Mouse (Mus musculus): ENCODE measurements around the gene Tmigd3.
"Not testable (repeated sequence)": the region's sequence is repeated elsewhere in the genome, so short reads cannot be mapped to it uniquely, and the experiment has no call there.

Tmigd3 gene

GRCm38 (mm10) chr3:105904213-105904612, 33.5 kb downstream of the Tmigd3 start:
- DNase-seq (ENCODE audit: low spot score), result no peak

GRCm38 (mm10) chr3:105904721-105905120, 34.0 kb downstream of the Tmigd3 start:
- DNase-seq (ENCODE audit: low spot score), result no peak

- no peak for DNase-seq (ENCODE audit: low spot score)
Measured at GRCm38 (mm10) chr3:105907956-105908655, 37.4 kb downstream of the Tmigd3 start.

- no peak for DNase-seq (ENCODE audit: low spot score)
Measured at GRCm38 (mm10) chr3:105908976-105909375, 38.3 kb downstream of the Tmigd3 start.

- no peak for DNase-seq (ENCODE audit: low spot score)
Measured at GRCm38 (mm10) chr3:105910519-105911190, 40.0 kb downstream of the Tmigd3 start.

- DNase-seq (ENCODE audit: low spot score), result no peak
Measured at GRCm38 (mm10) chr3:105912097-105912880, 41.6 kb downstream of the Tmigd3 start.

- no peak for DNase-seq (ENCODE audit: low spot score)
Measured at GRCm38 (mm10) chr3:105913839-105914681, 43.4 kb downstream of the Tmigd3 start.

GRCm38 (mm10) chr3:105915281-105915680, 44.6 kb downstream of the Tmigd3 start:
- no peak for DNase-seq (ENCODE audit: low spot score)

- not testable (repeated sequence) for DNase-seq (ENCODE audit: low spot score)
Measured at GRCm38 (mm10) chr3:105916455-105916854, 45.8 kb downstream of the Tmigd3 start.

- no peak for DNase-seq (ENCODE audit: low spot score)
Measured at GRCm38 (mm10) chr3:105917656-105918354, 47.1 kb downstream of the Tmigd3 start.

GRCm38 (mm10) chr3:105918355-105918745, 47.6 kb downstream of the Tmigd3 start:
- DNase-seq (ENCODE audit: low spot score), result no peak

GRCm38 (mm10) chr3:105920743-105921142, 50.0 kb downstream of the Tmigd3 start:
- not testable (repeated sequence) for DNase-seq (ENCODE audit: low spot score)

GRCm38 (mm10) chr3:105921959-105922358, 51.3 kb downstream of the Tmigd3 start:
- no peak for DNase-seq (ENCODE audit: low spot score)

- DNase-seq (ENCODE audit: low spot score), result no peak
Measured at GRCm38 (mm10) chr3:105924616-105925015, 53.9 kb downstream of the Tmigd3 start.

- no peak for DNase-seq (ENCODE audit: low spot score)
Measured at GRCm38 (mm10) chr3:105927561-105928194, 57.0 kb downstream of the Tmigd3 start.

- no peak for DNase-seq (ENCODE audit: low spot score)
Measured at GRCm38 (mm10) chr3:105928195-105928569, 57.5 kb downstream of the Tmigd3 start.

GRCm38 (mm10) chr3:105928781-105929180, 58.1 kb downstream of the Tmigd3 start:
- no peak for DNase-seq (ENCODE audit: low spot score)

- DNase-seq (ENCODE audit: low spot score), result no peak
Measured at GRCm38 (mm10) chr3:105929821-105930220, 59.1 kb downstream of the Tmigd3 start.

- DNase-seq (ENCODE audit: low spot score), result no peak
Measured at GRCm38 (mm10) chr3:105931095-105931494, 60.4 kb downstream of the Tmigd3 start.

GRCm38 (mm10) chr3:105932240-105933071, 61.8 kb downstream of the Tmigd3 start, which contains the start of gene I830077J02Rik:
Gene I830077J02Rik, minus strand, starts transcription at chr3:105932664.
- no peak for DNase-seq (ENCODE audit: low spot score)
